Mouse (Mus musculus): ENCODE data around the gene Siva1. TPM values are rescaled to one million over a fixed set of nuclear protein-coding genes. Genes with fewer than 3 reads are reported as not detected.

Siva1 gene
- total and polyA plus RNA-seq, 2 experiments from 2014 or later: 34.8 to 62.2 TPM

DNA sequence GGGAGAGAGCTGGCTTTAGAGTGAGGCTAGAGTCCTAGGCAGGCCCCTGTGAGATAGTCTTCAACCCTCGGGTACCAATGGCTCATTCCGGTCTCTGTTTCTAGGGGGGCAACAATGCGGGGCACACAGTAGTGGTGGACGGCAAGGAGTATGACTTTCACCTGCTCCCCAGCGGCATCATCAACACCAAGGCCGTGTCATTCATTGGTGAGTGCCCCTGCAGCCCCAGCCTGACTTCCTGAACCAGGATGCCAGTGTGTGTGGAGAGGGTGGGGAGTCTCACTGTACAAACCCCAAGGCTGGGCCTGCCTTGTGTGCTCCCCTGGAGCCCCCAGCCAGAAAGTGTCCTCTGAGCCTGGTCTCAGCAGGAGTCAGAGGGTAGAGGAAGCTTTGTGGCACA, 16.3 kb upstream of the Siva1 start:
- no peaks in the 10 kb centered on the region for H3K9me3 ChIP-seq (ENCODE audit: low read length)
- no peak for TF ChIP-seq CTCF (IDR thresholded peaks at IDR 0.05; ENCODE audit: low read depth)
- no peak overlapping the region for H3K27ac ChIP-seq
- no peak overlapping the region for H3K4me2 ChIP-seq (ENCODE audit: low read depth, low read length)
- DNase-seq (ENCODE audit: low spot score): no peak
- peaks cover 7% of the 10 kb centered on the region; the same call in 1 of the 2 replicates for H3K4me1 ChIP-seq (ENCODE audit: insufficient read depth, low read length)
- H3K27me3 ChIP-seq (ENCODE audit: insufficient read depth, low read length): no peaks in the 10 kb centered on the region
- 91% methylated on average over 6 of the region's 6 CpGs for WGBS
- H3K36me3 ChIP-seq (ENCODE audit: insufficient read depth, low read length): no peaks in the 10 kb centered on the region
- ATAC-seq: no peak
- no peak overlapping the region for H3K4me3 ChIP-seq (ENCODE audit: low read length)
- no peak overlapping the region for H3K9ac ChIP-seq (replicated peaks; ENCODE audit: low read length)

DNA sequence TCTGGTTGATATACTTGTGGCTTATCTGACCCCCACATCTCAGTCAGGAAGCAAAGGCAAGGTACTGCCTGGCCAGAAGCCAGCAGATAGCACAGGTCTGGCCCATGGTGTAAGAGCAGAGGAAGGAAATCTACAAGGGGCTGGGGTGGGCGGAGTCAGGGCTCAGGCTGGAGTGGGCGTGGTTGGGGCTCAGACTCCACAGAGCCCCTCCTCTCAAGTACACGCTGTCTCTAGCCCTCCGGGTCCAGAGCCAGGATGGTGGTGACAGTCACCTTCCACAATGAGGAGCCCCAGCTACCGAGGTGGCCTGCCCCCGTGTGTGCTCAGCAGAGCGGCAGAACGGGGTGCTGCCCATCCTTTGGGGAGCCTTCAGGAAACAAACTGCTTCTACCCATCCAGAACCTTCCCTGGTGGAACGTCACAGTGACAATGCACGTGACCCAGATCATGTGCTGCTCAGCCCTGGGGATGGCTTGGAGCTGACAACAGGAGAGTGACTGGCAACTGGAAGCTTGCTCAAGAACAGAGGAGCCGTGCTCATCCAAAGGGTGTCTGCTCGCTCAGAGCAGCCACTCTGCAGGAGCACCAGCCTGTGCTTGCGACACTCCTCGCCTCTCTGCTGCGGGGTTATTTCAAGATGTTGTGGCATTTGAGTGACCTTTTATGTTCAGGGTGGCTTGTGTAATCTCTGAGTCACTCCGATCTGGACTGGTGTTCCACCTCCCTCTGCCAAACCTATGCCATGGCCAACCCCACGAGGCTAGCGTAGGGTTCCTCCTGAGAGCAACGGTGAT, 15.4 kb upstream of the Siva1 start:
- H3K9me3 ChIP-seq (ENCODE audit: low read length): no peaks in the 10 kb centered on the region
- peak; percentile 56 for DNase-seq (ENCODE audit: low spot score)
- WGBS: 28% methylated on average over 19 of the region's 19 CpGs

DNA sequence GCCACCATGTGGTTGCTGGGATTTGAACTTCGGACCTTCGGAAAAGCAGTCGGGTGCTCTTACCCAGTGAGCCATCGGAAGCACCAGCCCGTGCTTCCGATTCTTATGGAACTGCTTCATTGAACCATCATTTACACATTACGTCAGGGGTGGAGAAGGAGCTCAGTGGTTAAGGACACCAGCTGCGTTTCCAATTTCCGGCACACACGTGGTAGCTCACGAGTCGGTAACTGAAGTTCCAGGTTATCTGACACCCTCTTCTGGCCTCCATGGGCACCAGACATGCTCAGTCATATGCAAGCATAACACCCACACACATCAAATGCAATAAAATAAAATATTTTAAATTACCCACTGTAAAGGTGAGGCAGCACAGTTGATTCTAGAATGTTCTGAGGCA, 14.4 kb upstream of the Siva1 start:
- peaks cover 7% of the 10 kb centered on the region; the same call in 1 of the 2 replicates for H3K4me1 ChIP-seq (ENCODE audit: insufficient read depth, low read length)
- H3K9me3 ChIP-seq (ENCODE audit: low read length): no peaks in the 10 kb centered on the region
- no peaks in the 10 kb centered on the region for H3K27me3 ChIP-seq (ENCODE audit: insufficient read depth, low read length)
- TF ChIP-seq CTCF (IDR thresholded peaks at IDR 0.05; ENCODE audit: low read depth): no peak
- no peak overlapping the region for H3K4me3 ChIP-seq (ENCODE audit: low read length)
- no peak overlapping the region for H3K9ac ChIP-seq (replicated peaks; ENCODE audit: low read length)
- H3K36me3 ChIP-seq (ENCODE audit: insufficient read depth, low read length): no peaks in the 10 kb centered on the region
- ATAC-seq (no peak), DNase-seq (ENCODE audit: low spot score) (no peak)
- H3K27ac ChIP-seq: no peak overlapping the region
- H3K4me2 ChIP-seq (ENCODE audit: low read depth, low read length): no peak overlapping the region
- 93% methylated on average over 12 of the region's 12 CpGs for WGBS

More for the DNA sequence above, 15.4 kb upstream of the Siva1 start:
- peak overlapping the region; percentile 17; the same call in 1 of the 2 replicates for H3K9ac ChIP-seq (replicated peaks; ENCODE audit: low read length)
- TF ChIP-seq CTCF (IDR thresholded peaks at IDR 0.05; ENCODE audit: low read depth): no peak
- H3K27me3 ChIP-seq (ENCODE audit: insufficient read depth, low read length): no peaks in the 10 kb centered on the region
- H3K4me3 ChIP-seq (ENCODE audit: low read length): 0 out of 2 replicates have a peak overlapping the region, but pooled peaks have one; percentile 6
- H3K4me1 ChIP-seq (ENCODE audit: insufficient read depth, low read length): peaks cover 7% of the 10 kb centered on the region; the same call in 1 of the 2 replicates
- peak overlapping the region; percentile 42 for H3K4me2 ChIP-seq (ENCODE audit: low read depth, low read length)
- H3K27ac ChIP-seq: peak overlapping the region; percentile 36; the same call in 1 of the 2 replicates
- no peaks in the 10 kb centered on the region for H3K36me3 ChIP-seq (ENCODE audit: insufficient read depth, low read length)
- ATAC-seq: peak; percentile 84

DNA sequence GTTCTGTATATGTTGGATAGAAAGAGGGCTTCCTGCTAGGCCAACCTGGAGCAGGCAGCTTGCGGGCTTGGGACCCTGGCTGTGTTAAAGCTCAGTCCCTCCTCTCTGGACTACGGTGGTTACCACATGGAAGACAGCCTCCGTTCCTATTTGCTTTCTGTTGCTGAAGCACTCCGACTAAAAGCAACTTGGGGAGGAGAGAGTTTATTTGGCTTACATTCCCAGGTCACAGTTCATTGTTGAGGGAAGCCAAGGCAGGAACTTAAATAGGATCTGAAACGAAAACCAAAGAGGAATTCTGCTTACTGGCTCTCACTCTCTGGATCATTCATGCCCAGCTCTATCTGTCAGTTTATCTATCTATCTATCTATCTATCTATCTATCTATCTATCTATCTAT, 13.7 kb upstream of the Siva1 start:
- no peak for DNase-seq (ENCODE audit: low spot score)
- 83% methylated on average over 5 of the region's 5 CpGs for WGBS
- no peak for TF ChIP-seq CTCF (IDR thresholded peaks at IDR 0.05; ENCODE audit: low read depth)

GRCm38 (mm10) chr12:112631472-112631871, 13.0 kb upstream of the Siva1 start:
- H3K4me3 ChIP-seq (ENCODE audit: low read length): no peak overlapping the region
- no peak overlapping the region for H3K4me2 ChIP-seq (ENCODE audit: low read depth, low read length)
- H3K9me3 ChIP-seq (ENCODE audit: low read length): no peaks in the 10 kb centered on the region
- peaks cover 7% of the 10 kb centered on the region; the same call in 1 of the 2 replicates for H3K4me1 ChIP-seq (ENCODE audit: insufficient read depth, low read length)
- ATAC-seq (no peak), DNase-seq (ENCODE audit: low spot score) (no peak)
- no peaks in the 10 kb centered on the region for H3K27me3 ChIP-seq (ENCODE audit: insufficient read depth, low read length)
- no peak overlapping the region for H3K9ac ChIP-seq (replicated peaks; ENCODE audit: low read length)
- no peak overlapping the region for H3K27ac ChIP-seq
- WGBS: 48% methylated on average over 1 of the region's 1 CpGs
- no peak for TF ChIP-seq CTCF (IDR thresholded peaks at IDR 0.05; ENCODE audit: low read depth)
- H3K36me3 ChIP-seq (ENCODE audit: insufficient read depth, low read length): no peaks in the 10 kb centered on the region

More for the DNA sequence above, 13.7 kb upstream of the Siva1 start:
- ATAC-seq: no peak
- no peak overlapping the region for H3K4me3 ChIP-seq (ENCODE audit: low read length)
- no peaks in the 10 kb centered on the region for H3K36me3 ChIP-seq (ENCODE audit: insufficient read depth, low read length)
- H3K9me3 ChIP-seq (ENCODE audit: low read length): no peaks in the 10 kb centered on the region
- H3K4me2 ChIP-seq (ENCODE audit: low read depth, low read length): no peak overlapping the region
- no peak overlapping the region for H3K9ac ChIP-seq (replicated peaks; ENCODE audit: low read length)
- H3K27ac ChIP-seq: no peak overlapping the region
- H3K4me1 ChIP-seq (ENCODE audit: insufficient read depth, low read length): peaks cover 7% of the 10 kb centered on the region; the same call in 1 of the 2 replicates
- H3K27me3 ChIP-seq (ENCODE audit: insufficient read depth, low read length): no peaks in the 10 kb centered on the region

DNA sequence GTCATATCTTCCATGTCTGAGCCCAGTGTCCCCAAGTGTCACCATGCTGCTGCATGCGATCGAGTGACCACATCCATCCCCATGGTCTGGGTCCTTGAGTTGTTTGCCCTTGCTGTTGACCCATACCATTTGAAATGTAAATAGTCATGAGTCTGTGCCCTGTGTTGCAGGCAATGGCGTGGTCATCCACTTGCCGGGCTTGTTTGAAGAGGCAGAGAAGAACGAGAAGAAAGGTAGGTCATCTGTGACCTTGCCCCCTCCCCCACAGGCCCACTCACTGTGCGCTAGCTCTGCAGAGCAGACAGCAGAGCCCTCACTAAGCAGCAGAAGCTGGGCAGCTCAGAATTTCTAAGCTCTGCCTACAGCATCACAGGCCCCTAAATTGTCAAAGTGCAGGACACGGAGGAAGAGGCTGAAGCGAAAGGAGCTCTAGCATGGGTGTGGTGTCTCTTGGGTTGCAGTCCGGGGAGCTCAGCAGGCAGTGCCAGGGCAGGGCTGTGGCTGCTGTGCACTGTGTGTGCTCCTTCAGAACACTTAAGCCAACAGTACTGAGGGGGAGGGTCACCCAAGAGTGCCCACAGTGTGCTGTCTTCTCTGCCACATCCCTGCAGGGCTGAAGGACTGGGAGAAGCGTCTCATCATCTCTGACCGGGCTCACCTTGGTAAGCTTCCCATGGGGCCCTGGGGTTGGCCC, 12.2 kb upstream of the Siva1 start:
- no peaks in the 10 kb centered on the region for H3K27me3 ChIP-seq (ENCODE audit: insufficient read depth, low read length)
- H3K36me3 ChIP-seq (ENCODE audit: insufficient read depth, low read length): no peaks in the 10 kb centered on the region
- ATAC-seq: no peak
- no peaks in the 10 kb centered on the region for H3K9me3 ChIP-seq (ENCODE audit: low read length)
- no peak for TF ChIP-seq CTCF (IDR thresholded peaks at IDR 0.05; ENCODE audit: low read depth)
- no peak overlapping the region for H3K4me2 ChIP-seq (ENCODE audit: low read depth, low read length)
- no peak overlapping the region for H3K9ac ChIP-seq (replicated peaks; ENCODE audit: low read length)
- 77% methylated on average over 11 of the region's 11 CpGs for WGBS
- no peak for DNase-seq (ENCODE audit: low spot score)
- no peak overlapping the region for H3K4me3 ChIP-seq (ENCODE audit: low read length)
- no peak overlapping the region for H3K27ac ChIP-seq
- peaks cover 7% of the 10 kb centered on the region; the same call in 1 of the 2 replicates for H3K4me1 ChIP-seq (ENCODE audit: insufficient read depth, low read length)

Data from hindbrain, postnatal 0 days (tissue).